Mouse (Mus musculus) MEL (cell line): Measurements from ENCODE around the gene Tmem19. TPM values are rescaled to one million over a fixed set of nuclear protein-coding genes. Genes with fewer than 3 reads are reported as not detected.

Experiments used
- DNase-seq: peaks from one replicate; pipeline ENCODE4 v3.0.0; 2011; ENCODE audit warnings: low read depth, low spot score
- H3K27ac ChIP-seq: 2 replicates; pipeline ENCODE4 v1.5.1; 2012; ENCODE audit warnings: low read depth, mild to moderate bottlenecking, control low read depth, low read length, moderate library complexity; ENCODE audit not compliant: control insufficient read depth
- H3K27me3 ChIP-seq, 2 experiments: fragments of 150-350 bp in 1 of 2; sonication (generic) in 1 of 2; 2 replicates each; pipeline ENCODE4 v1.6.1; 2012; ENCODE audit warnings: low read length in 2 of 2, mild to moderate bottlenecking in 2 of 2, improper control_type of control experiment in 1 of 2, moderate library complexity in 1 of 2; ENCODE audit not compliant: insufficient read depth in 2 of 2, control insufficient read depth in 1 of 2
- H3K36me3 ChIP-seq, 2 experiments: 2 replicates each; pipeline ENCODE4 v1.6.1; 2012 to 2014; ENCODE audit warnings: low read length in 2 of 2, improper control_type of control experiment in 1 of 2, inconsistent platforms in 1 of 2, mild to moderate bottlenecking in 1 of 2; ENCODE audit not compliant: insufficient read depth in 2 of 2, control insufficient read depth in 1 of 2
- H3K4me1 ChIP-seq, 2 experiments: fragments of 150-350 bp in 1 of 2; sonication (generic) in 1 of 2; 2 replicates each; pipeline ENCODE4 v1.6.1; 2012; ENCODE audit warnings: low read length in 2 of 2, improper control_type of control experiment in 1 of 2, mild to moderate bottlenecking in 1 of 2; ENCODE audit not compliant: insufficient read depth in 2 of 2, control insufficient read depth in 1 of 2
- H3K4me3 ChIP-seq, 2 experiments: fragments of 150-350 bp in 1 of 2; sonication (generic) in 1 of 2; 2 replicates each; pipeline ENCODE4 v1.5.1; 2012; ENCODE audit warnings: low read depth in 2 of 2, low read length in 2 of 2, mild to moderate bottlenecking in 2 of 2, moderate library complexity in 2 of 2, control low read depth in 1 of 2, improper control_type of control experiment in 1 of 2; ENCODE audit not compliant: control insufficient read depth in 1 of 2, insufficient read depth in 1 of 2
- H3K79me2 ChIP-seq: 2 replicates; pipeline ENCODE4 v1.6.1; 2012; ENCODE audit warnings: mild to moderate bottlenecking, low read length, moderate library complexity; ENCODE audit not compliant: control insufficient read depth, poor library complexity, insufficient read depth
- H3K9ac ChIP-seq: 2 replicates; pipeline ENCODE4 v1.6.1; 2012; ENCODE audit warnings: low read depth, mild to moderate bottlenecking, control low read depth, low read length, moderate library complexity; ENCODE audit not compliant: control insufficient read depth, poor library complexity, severe bottlenecking
- H3K9me3 ChIP-seq: fragments of 150-350 bp; sonication (generic); replicated peaks from 2 replicates; pipeline ENCODE4 v1.6.1; 2012; ENCODE audit warnings: mild to moderate bottlenecking, low read length, improper control_type of control experiment, moderate library complexity; ENCODE audit not compliant: insufficient read depth
- BHLHE40 ChIP-seq: IDR thresholded peaks from 2 replicates; pipeline ENCODE4 v1.6.1; 2012; ENCODE audit warnings: low read depth, mild to moderate bottlenecking, inconsistent platforms, low read length, improper control_type of control experiment, borderline replicate concordance
- CHD1 ChIP-seq: IDR thresholded peaks from 2 replicates; pipeline ENCODE4 v1.6.1; 2012; ENCODE audit warnings: low read depth, mild to moderate bottlenecking, inconsistent platforms, low read length, improper control_type of control experiment
- E2F4 ChIP-seq: IDR thresholded peaks from 2 replicates; pipeline ENCODE4 v1.6.1; 2011; ENCODE audit warnings: low read depth, low read length, improper control_type of control experiment, borderline replicate concordance
- EP300 ChIP-seq, 2 experiments: IDR thresholded peaks; 2 replicates each; pipeline ENCODE4 v1.6.1; 2011; ENCODE audit warnings: improper control_type of control experiment in 2 of 2, low read length in 2 of 2, low read depth in 1 of 2, mild to moderate bottlenecking in 1 of 2
- GATA1 ChIP-seq: IDR thresholded peaks from 2 replicates; pipeline ENCODE4 v1.6.1; 2011; ENCODE audit warnings: low read depth, low read length, improper control_type of control experiment
- HCFC1 ChIP-seq: IDR thresholded peaks from 2 replicates; pipeline ENCODE4 v1.6.1; 2012; ENCODE audit warnings: low read depth, mild to moderate bottlenecking, inconsistent platforms, low read length, improper control_type of control experiment, moderate library complexity
- JUND ChIP-seq: IDR thresholded peaks from 2 replicates; pipeline ENCODE4 v1.6.1; 2011; ENCODE audit warnings: low read depth, mild to moderate bottlenecking, improper control_type of control experiment, low read length
- MAZ ChIP-seq: IDR thresholded peaks from 2 replicates; pipeline ENCODE4 v1.6.1; 2012; ENCODE audit warnings: low read depth, mild to moderate bottlenecking, inconsistent platforms, low read length, improper control_type of control experiment
- MEF2A ChIP-seq: IDR thresholded peaks from 2 replicates; pipeline ENCODE4 v1.6.1; 2014; ENCODE audit warnings: low read depth, mild to moderate bottlenecking, inconsistent platforms, low read length, improper control_type of control experiment; ENCODE audit not compliant: poor library complexity, insufficient replicate concordance, severe bottlenecking; ENCODE audit errors: extremely low read depth
- MXI1 ChIP-seq: IDR thresholded peaks from 2 replicates; pipeline ENCODE4 v1.6.1; 2011; ENCODE audit warnings: mild to moderate bottlenecking, low read depth, low read length, improper control_type of control experiment
- MYB ChIP-seq: IDR thresholded peaks from 2 replicates; pipeline ENCODE4 v1.6.1; 2011; ENCODE audit warnings: mild to moderate bottlenecking, low read depth, low read length, improper control_type of control experiment
- NELFE ChIP-seq: IDR thresholded peaks from 2 replicates; pipeline ENCODE4 v1.6.1; 2011; ENCODE audit warnings: low read depth, low read length, improper control_type of control experiment
- POLR2A ChIP-seq, 2 experiments: IDR thresholded peaks; 2 replicates each; pipeline ENCODE4 v1.6.1; 2011 to 2012; ENCODE audit warnings: low read length in 2 of 2, mild to moderate bottlenecking in 2 of 2, control low read depth in 1 of 2, improper control_type of control experiment in 1 of 2, low read depth in 1 of 2, moderate library complexity in 1 of 2; ENCODE audit not compliant: control insufficient read depth in 1 of 2, insufficient read depth in 1 of 2, poor library complexity in 1 of 2
- POLR2AphosphoS2 ChIP-seq: IDR thresholded peaks from 2 replicates; pipeline ENCODE4 v1.6.1; 2011; ENCODE audit warnings: low read length, improper control_type of control experiment
- RAD21 ChIP-seq: IDR thresholded peaks from 2 replicates; pipeline ENCODE4 v1.6.1; 2011; ENCODE audit warnings: mild to moderate bottlenecking, low read depth, low read length, improper control_type of control experiment
- RCOR1 ChIP-seq: IDR thresholded peaks from 2 replicates; pipeline ENCODE4 v1.6.1; 2012; ENCODE audit warnings: low read depth, mild to moderate bottlenecking, inconsistent platforms, low read length, improper control_type of control experiment
- SIN3A ChIP-seq: IDR thresholded peaks from 2 replicates; pipeline ENCODE4 v1.6.1; 2012; ENCODE audit warnings: low read length, improper control_type of control experiment, inconsistent platforms
- TAL1 ChIP-seq: IDR thresholded peaks from 2 replicates; pipeline ENCODE4 v1.6.1; 2012; ENCODE audit warnings: mild to moderate bottlenecking, inconsistent platforms, low read length, moderate library complexity, mixed read lengths
- TCF12 ChIP-seq: IDR thresholded peaks from 2 replicates; pipeline ENCODE4 v1.6.1; 2014; ENCODE audit warnings: low read depth, mild to moderate bottlenecking, inconsistent platforms, low read length, improper control_type of control experiment, moderate library complexity
- UBTF ChIP-seq: IDR thresholded peaks from 2 replicates; pipeline ENCODE4 v1.6.1; 2012; ENCODE audit warnings: low read depth, mild to moderate bottlenecking, inconsistent platforms, low read length, improper control_type of control experiment, moderate library complexity, borderline replicate concordance; ENCODE audit not compliant: insufficient read depth
- ZMIZ1 ChIP-seq: IDR thresholded peaks from 2 replicates; pipeline ENCODE4 v1.6.1; 2012; ENCODE audit warnings: low read depth, mild to moderate bottlenecking, inconsistent platforms, low read length, improper control_type of control experiment, moderate library complexity
- ZNF384 ChIP-seq: IDR thresholded peaks from 2 replicates; pipeline ENCODE4 v1.6.1; 2012; ENCODE audit warnings: low read depth, mild to moderate bottlenecking, inconsistent platforms, low read length, improper control_type of control experiment
- polyA plus RNA-seq, 2 experiments: library from polyadenylated mRNA; stranded (reverse) in 1 of 2; unstranded in 1 of 2; fragments of >175 nt in 1 of 2; fragments of >200 nt in 1 of 2; gene quantifications; 2 replicates each; pipeline versions ENCODE4 v1.2.1 to v1.2.4; 2012; ENCODE audit warnings: low replicate concordance in 2 of 2, low read depth in 1 of 2; ENCODE audit not compliant: insufficient read length in 2 of 2, insufficient read depth in 1 of 2, missing spikeins in 1 of 2
- total RNA-seq: library from RNA; depleted of rRNA; stranded (reverse); fragments of 300-350 nt; gene quantifications from 2 replicates; pipeline ENCODE4 v1.2.3, GENCODE M21; 2012

Tmem19 gene
- total and polyA plus RNA-seq, 3 experiments = 10.7 to 16.6 TPM; not detected in 1

DNA sequence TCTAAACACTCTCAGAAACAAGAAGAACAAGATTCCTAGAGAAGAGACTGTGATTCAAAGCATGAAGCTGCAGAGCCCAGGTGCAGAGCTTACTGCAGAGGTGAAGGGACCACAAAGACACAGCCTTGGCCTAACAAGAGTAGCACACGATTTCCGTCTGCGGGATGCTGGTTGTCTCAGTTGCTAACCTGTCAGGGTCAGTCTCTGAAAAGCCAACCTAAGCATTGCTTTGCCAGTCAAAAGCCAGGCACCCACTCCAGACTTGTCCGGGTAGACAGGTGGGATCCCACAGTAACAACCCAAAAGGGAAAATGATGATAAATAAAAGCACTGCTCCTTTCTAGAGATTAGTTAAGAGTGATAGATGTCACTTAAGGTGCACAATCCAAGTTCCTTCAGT lies 53.1 kb downstream of the Tmem19 start:
- no peak overlapping the region for H3K9ac ChIP-seq
- TF ChIP-seq EP300 (IDR thresholded peaks at IDR 0.05; ENCODE audit: low read depth in 1 of 2, low read length in 2 of 2) (no peak), TCF12 (no peak)
- H3K36me3 ChIP-seq = peaks cover 0 to 25% of the 10 kb centered on the region in 2 experiments; a peak in 2 of 4 replicates

GRCm38 (mm10) chr10:115307331-115307875 lies 54.9 kb downstream of the Tmem19 start:
- Histone ChIP-seq H3K9me3 (no peaks in the 10 kb centered on the region), H3K27ac (no peak overlapping the region), H3K4me3 (no peak overlapping the region), H3K4me1 (peaks cover 7 to 11% of the 10 kb centered on the region in 2 experiments), H3K27me3 (no peaks in the 10 kb centered on the region), H3K79me2 (peaks cover 44% of the 10 kb centered on the region), H3K36me3 (peaks cover 0 to 7% of the 10 kb centered on the region in 2 experiments; a peak in 2 of 4 replicates), H3K9ac (no peak overlapping the region)
- TF ChIP-seq NELFE (no peak), MAZ (no peak), SIN3A (no peak), MEF2A (no peak)
- DNase-seq = no peak

More for the DNA sequence above, 53.1 kb downstream of the Tmem19 start:
- no peak for DNase-seq
- Histone ChIP-seq H3K9me3 (no peaks in the 10 kb centered on the region), H3K27me3 (no peaks in the 10 kb centered on the region), H3K27ac (no peak overlapping the region), H3K79me2 (peaks cover 57% of the 10 kb centered on the region), H3K4me1 (peaks cover 8 to 24% of the 10 kb centered on the region in 2 experiments), H3K4me3 (no peak overlapping the region)

GRCm38 (mm10) chr10:115298683-115299082 lies 63.6 kb downstream of the Tmem19 start:
- Histone ChIP-seq H3K27ac (no peak overlapping the region), H3K79me2 (no peaks in the 10 kb centered on the region), H3K9me3 (no peaks in the 10 kb centered on the region), H3K9ac (no peak overlapping the region), H3K36me3 (peaks cover 0 to 22% of the 10 kb centered on the region in 2 experiments; a peak in 2 of 4 replicates), H3K4me1 (no peaks in the 10 kb centered on the region), H3K4me3 (no peak overlapping the region)
- DNase-seq = no peak
- TF ChIP-seq ZMIZ1 = no peak
- TF ChIP-seq TAL1 = no peak
- no peak for TF ChIP-seq RCOR1
- no peak for TF ChIP-seq SIN3A
- TF ChIP-seq BHLHE40 = no peak
- TF ChIP-seq MAZ = no peak
- TF ChIP-seq MEF2A = no peak
- no peak for TF ChIP-seq POLR2A (IDR thresholded peaks at IDR 0.05; ENCODE audit: control insufficient read depth in 1 of 2, insufficient read depth in 1 of 2, low read depth in 1 of 2, low read length in 2 of 2, poor library complexity in 1 of 2)
- no peak for TF ChIP-seq E2F4
- TF ChIP-seq CHD1 = no peak
- TF ChIP-seq POLR2AphosphoS2 = no peak
- no peak for TF ChIP-seq MYB
- no peak for TF ChIP-seq UBTF
- TF ChIP-seq EP300 (IDR thresholded peaks at IDR 0.05; ENCODE audit: low read depth in 1 of 2, low read length in 2 of 2) = no peak
- TF ChIP-seq ZNF384 = no peak
- TF ChIP-seq HCFC1 = no peak
- no peak for TF ChIP-seq GATA1
- TF ChIP-seq JUND = no peak
- TF ChIP-seq RAD21 = no peak
- TF ChIP-seq MXI1 = no peak
- TF ChIP-seq, all 39 proteins: peak for 0
- H3K27me3 ChIP-seq = no peaks in the 10 kb centered on the region
